ENCODE assay signal across 8 mouse cellular contexts in genomic region chr5:115348546-115349224, GRCm38 (mm10). TPM values are rescaled to one million over a fixed set of nuclear protein-coding genes. Genes with fewer than 3 reads are reported as not detected.
A peak's percentile ranks its signal among the peaks of the same experiment; 100 is the strongest.
DNase-seq lines count a peak whose midpoint lies in the region; ATAC-seq and TF ChIP-seq lines count a peak whose summit lies in the region.

Gene Cox6a1, minus strand, starts transcription at chr5:115348981.

- H3K27me3 ChIP-seq in embryonic facial prominence, embryonic 13.5 days = no peaks in the 10 kb centered on the region
- H3K27me3 ChIP-seq in kidney, adult 2 months (replicated peaks; ENCODE audit: control insufficient read depth, insufficient read depth, low read length) = no peaks in the 10 kb centered on the region
- H3K27me3 ChIP-seq in limb, embryonic 12.5 days = no peaks in the 10 kb centered on the region
- no peaks in the 10 kb centered on the region for H3K27me3 ChIP-seq in midbrain, embryonic 15.5 days (replicated peaks)
- no peaks in the 10 kb centered on the region for H3K27me3 ChIP-seq in spleen, adult 2 months (ENCODE audit: control insufficient read depth, insufficient read depth, low read length)

- no peak; the same call in 1 of the 2 replicates for TF ChIP-seq CTCF in kidney, adult 2 months (conservative IDR thresholded peaks at IDR 0.05; ENCODE audit: insufficient read depth, insufficient read length, low read depth, low read length)
- no peak for TF ChIP-seq CTCF in spleen, adult 2 months (IDR thresholded peaks at IDR 0.05; ENCODE audit: extremely low read depth, insufficient read depth, insufficient read length, insufficient replicate concordance)

- DNase-seq in 3134 (ENCODE audit: extremely low read depth, insufficient read length, low spot score) = peak; percentile 98
- DNase-seq in adrenal gland, postnatal 36 days = peak; percentile 99
- peak; percentile 97 to 99 for DNase-seq in heart, adult 18-20 months
- DNase-seq in kidney, adult 2 months = peak; percentile 99
- peak; percentile 98 to 99 for DNase-seq in spleen, adult 2 months (ENCODE audit: low read depth in 1 of 2, low spot score in 2 of 2)

- H3K4me1 ChIP-seq in embryonic facial prominence, embryonic 13.5 days = peaks cover 15% of the 10 kb centered on the region
- H3K4me1 ChIP-seq in kidney, adult 2 months (ENCODE audit: control insufficient read depth, insufficient read depth, low read length) = peaks cover 6% of the 10 kb centered on the region; the same call in 1 of the 2 replicates
- peaks cover 15% of the 10 kb centered on the region for H3K4me1 ChIP-seq in limb, embryonic 12.5 days (replicated peaks)
- H3K4me1 ChIP-seq in midbrain, embryonic 15.5 days = peaks cover 24% of the 10 kb centered on the region
- peaks cover 2% of the 10 kb centered on the region; the same call in 1 of the 2 replicates for H3K4me1 ChIP-seq in spleen, adult 2 months (ENCODE audit: control insufficient read depth, insufficient read depth, insufficient read length)

- peaks cover 27% of the 10 kb centered on the region for H3K36me3 ChIP-seq in embryonic facial prominence, embryonic 13.5 days
- peaks cover 1% of the 10 kb centered on the region; the same call in 1 of the 2 replicates for H3K36me3 ChIP-seq in kidney, adult 2 months (ENCODE audit: control insufficient read depth, insufficient read depth, low read length)
- peaks cover 32% of the 10 kb centered on the region for H3K36me3 ChIP-seq in limb, embryonic 12.5 days
- H3K36me3 ChIP-seq in midbrain, embryonic 15.5 days (replicated peaks) = peaks cover 18% of the 10 kb centered on the region
- peaks cover 13% of the 10 kb centered on the region for H3K36me3 ChIP-seq in spleen, adult 2 months (ENCODE audit: control insufficient read depth, insufficient read depth, low read length)

- under 1% methylated on average over 73 of the region's 74 CpGs for WGBS in embryonic facial prominence, embryonic 13.5 days
- WGBS in kidney, adult 2 months = under 1% methylated on average over 74 of the region's 74 CpGs
- WGBS in limb, embryonic 12.5 days = under 1% methylated on average over 71 of the region's 74 CpGs
- under 1% methylated on average over 67 of the region's 74 CpGs for WGBS in midbrain, embryonic 15.5 days
- under 1% methylated on average over 61 of the region's 74 CpGs for WGBS in spleen, adult 2 months

- H3K9me3 ChIP-seq in embryonic facial prominence, embryonic 13.5 days = no peaks in the 10 kb centered on the region
- H3K9me3 ChIP-seq in limb, embryonic 12.5 days = 0 out of 2 replicates have a peak, but pooled peaks cover 5% of the 10 kb centered on the region
- no peaks in the 10 kb centered on the region for H3K9me3 ChIP-seq in midbrain, embryonic 15.5 days

- peak within 1 kb of the TSS; percentile 97 for H3K4me2 ChIP-seq in embryonic facial prominence, embryonic 13.5 days
- H3K4me2 ChIP-seq in limb, embryonic 12.5 days = peak within 1 kb of the TSS; percentile 96
- peak within 1 kb of the TSS; percentile 86 for H3K4me2 ChIP-seq in midbrain, embryonic 15.5 days

- ATAC-seq in embryonic facial prominence, embryonic 13.5 days (ENCODE audit: insufficient number of reproducible peaks, insufficient read depth, low FRiP score, low TSS enrichment, low read depth) = peak; percentile 93
- peak; percentile 80 for ATAC-seq in limb, embryonic 12.5 days (ENCODE audit: insufficient number of reproducible peaks, insufficient read depth, low FRiP score, low TSS enrichment, low read depth)
- peak; percentile 92 for ATAC-seq in midbrain, embryonic 15.5 days (replicated peaks)

- H3K27ac ChIP-seq in embryonic facial prominence, embryonic 13.5 days = peak within 1 kb of the TSS; percentile 77
- peak within 1 kb of the TSS; percentile 88 for H3K27ac ChIP-seq in kidney, adult 2 months (ENCODE audit: insufficient read depth, low read depth, low read length)
- peak within 1 kb of the TSS; percentile 78 for H3K27ac ChIP-seq in limb, embryonic 12.5 days
- H3K27ac ChIP-seq in midbrain, embryonic 15.5 days = peak within 1 kb of the TSS; percentile 83
- H3K27ac ChIP-seq in spleen, adult 2 months (ENCODE audit: insufficient read depth, low read length) = peak within 1 kb of the TSS; percentile 82

- peak within 1 kb of the TSS; percentile 90 for H3K9ac ChIP-seq in embryonic facial prominence, embryonic 13.5 days
- peak within 1 kb of the TSS; percentile 83 for H3K9ac ChIP-seq in limb, embryonic 12.5 days (replicated peaks)
- H3K9ac ChIP-seq in midbrain, embryonic 15.5 days = peak within 1 kb of the TSS; percentile 79

- peak within 1 kb of the TSS; percentile 93 for H3K4me3 ChIP-seq in embryonic facial prominence, embryonic 13.5 days
- peak within 1 kb of the TSS; percentile 99 for H3K4me3 ChIP-seq in kidney, adult 2 months (ENCODE audit: insufficient read depth, low read depth, low read length)
- peak within 1 kb of the TSS; percentile 93 for H3K4me3 ChIP-seq in limb, embryonic 12.5 days (replicated peaks)
- peak within 1 kb of the TSS; percentile 88 for H3K4me3 ChIP-seq in midbrain, embryonic 15.5 days
- H3K4me3 ChIP-seq in spleen, adult 2 months (ENCODE audit: extremely low read depth, insufficient read depth, insufficient read length) = peak within 1 kb of the TSS; percentile 94

- peak; percentile 34 for TF ChIP-seq POLR2A in kidney, adult 2 months (IDR thresholded peaks at IDR 0.05; ENCODE audit: low read depth, low read length)
- peak; percentile 58; the same call in 1 of the 2 replicates for TF ChIP-seq POLR2A in spleen, adult 2 months (IDR thresholded peaks at IDR 0.05; ENCODE audit: low read depth, low read length)

RNA-seq across cellular contexts. Expression of gene Cox6a1, which starts in this region (rescaled TPM):
- total RNA-seq in adrenal gland, postnatal 36 days (2021) = 1,000 to 10,000 TPM; 1,319 to 1,418 TPM
- 786 and 801 TPM in 2 replicates for polyA plus RNA-seq in embryonic facial prominence, embryonic 13.5 days (2015; fragmentation: Nextera tagmentation; extraction: Ambion mirVana)
- total RNA-seq in heart, adult 18-20 months (2021) = 100 to 1,000 TPM; 273 to 280 TPM
- 4,626 and 5,972 TPM in 2 replicates for polyA plus RNA-seq in kidney, adult 2 months (2012; rRNA removed)
- polyA plus RNA-seq in limb, embryonic 12.5 days (2016; fragmentation: Nextera tagmentation; extraction: Ambion mirVana) = 668 and 680 TPM in 2 replicates
- polyA plus RNA-seq in midbrain, embryonic 15.5 days (2015; fragmentation: Nextera tagmentation; extraction: Ambion mirVana) = 1,062 and 1,092 TPM in 2 replicates
- polyA plus RNA-seq in spleen, adult 2 months (2012; rRNA removed) = 777 and 1,352 TPM in 2 replicates

Comparison
In these comparisons a context has a peak if more than half of its experiments do, and no peak if none do; other contexts are left out.
1. Peak in every context shown above with its lines: DNase-seq, ATAC-seq, H3K4me3 ChIP-seq and H3K27ac ChIP-seq.
2. RNA of gene Cox6a1 (total RNA-seq): 1,319 to 1,418 TPM in adrenal gland, postnatal 36 days; 273 to 280 TPM in heart, adult 18-20 months; every median in the first group is over 4 times any median in the second.